Mouse (Mus musculus) erythroblast, embryonic 14.5 days (primary cell): ENCODE measurements around the gene Oxa1l. TPM values are rescaled to one million over a fixed set of nuclear protein-coding genes. Genes with fewer than 3 reads are reported as not detected.

Experiments
- H3K27me3 ChIP-seq: 2 replicates; pipeline ENCODE4 v1.6.1; 2012; ENCODE audit warnings: inconsistent platforms; ENCODE audit not compliant: control insufficient read depth
- H3K36me3 ChIP-seq: 2 replicates; pipeline ENCODE4 v1.6.1; 2012; ENCODE audit warnings: mild to moderate bottlenecking, inconsistent platforms; ENCODE audit not compliant: control insufficient read depth
- H3K4me1 ChIP-seq: 2 replicates; pipeline ENCODE4 v1.6.1; 2012; ENCODE audit warnings: inconsistent platforms; ENCODE audit not compliant: control insufficient read depth
- H3K4me3 ChIP-seq: replicated peaks from 2 replicates; pipeline ENCODE3; 2012; ENCODE audit warnings: moderate library complexity, mild to moderate bottlenecking, inconsistent platforms
- H3K9me3 ChIP-seq: 2 replicates; pipeline ENCODE4 v1.6.1; 2012; ENCODE audit warnings: low read length, inconsistent platforms, mixed read lengths; ENCODE audit not compliant: control insufficient read depth
- GATA1 ChIP-seq: IDR thresholded peaks from 2 replicates; pipeline ENCODE4 v1.6.1; 2012; ENCODE audit warnings: low read length, inconsistent platforms, mixed read lengths
- TAL1 ChIP-seq: IDR thresholded peaks from 3 replicates; pipeline ENCODE4 v1.6.1; 2012; ENCODE audit warnings: low read length, inconsistent platforms, mixed read lengths
- polyA plus RNA-seq: library from polyadenylated mRNA; stranded (reverse); fragments of >175 nt; gene quantifications from 2 replicates; pipeline ENCODE4 v1.2.3, GENCODE M21; 2012

Oxa1l gene
- polyA plus RNA-seq, 1 experiment: 6.8 TPM

GRCm38 (mm10) chr14:54382641-54383040 is 22.0 kb downstream of the Oxa1l start:
- H3K4me1 ChIP-seq: no peaks in the 10 kb centered on the region

GRCm38 (mm10) chr14:54383355-54383771 is 22.7 kb downstream of the Oxa1l start:
- TF ChIP-seq TAL1 (no peak), GATA1 (no peak)
- Histone ChIP-seq H3K4me1 (no peaks in the 10 kb centered on the region), H3K4me3 (no peak overlapping the region), H3K36me3 (no peaks in the 10 kb centered on the region), H3K27me3 (no peaks in the 10 kb centered on the region), H3K9me3 (no peaks in the 10 kb centered on the region)

More at GRCm38 (mm10) chr14:54382641-54383040, 22.0 kb downstream of the Oxa1l start:
- Histone ChIP-seq H3K36me3 (no peaks in the 10 kb centered on the region; the same call in 1 of the 2 replicates), H3K9me3 (no peaks in the 10 kb centered on the region), H3K27me3 (no peaks in the 10 kb centered on the region), H3K4me3 (no peak overlapping the region)
- TF ChIP-seq TAL1: no peak

GRCm38 (mm10) chr14:54384396-54384795 is 23.8 kb downstream of the Oxa1l start:
- TF ChIP-seq GATA1: no peak
- no peak for TF ChIP-seq TAL1
- H3K27me3 ChIP-seq: no peaks in the 10 kb centered on the region
- H3K4me3 ChIP-seq: no peak overlapping the region
- H3K9me3 ChIP-seq: no peaks in the 10 kb centered on the region
- no peaks in the 10 kb centered on the region for H3K36me3 ChIP-seq
- no peaks in the 10 kb centered on the region for H3K4me1 ChIP-seq

- Histone ChIP-seq H3K27me3 (no peaks in the 10 kb centered on the region), H3K36me3 (no peaks in the 10 kb centered on the region), H3K4me3 (no peak overlapping the region), H3K4me1 (no peaks in the 10 kb centered on the region), H3K9me3 (no peaks in the 10 kb centered on the region)
- TF ChIP-seq GATA1 (no peak), TAL1 (no peak)
Measured at GRCm38 (mm10) chr14:54385968-54386618, 25.5 kb downstream of the Oxa1l start.

GRCm38 (mm10) chr14:54387546-54387945 is 26.9 kb downstream of the Oxa1l start:
- H3K4me3 ChIP-seq: no peak overlapping the region
- no peaks in the 10 kb centered on the region for H3K27me3 ChIP-seq
- no peaks in the 10 kb centered on the region for H3K36me3 ChIP-seq
- no peaks in the 10 kb centered on the region for H3K4me1 ChIP-seq
- H3K9me3 ChIP-seq: no peaks in the 10 kb centered on the region
- TF ChIP-seq TAL1 (no peak), GATA1 (no peak)

GRCm38 (mm10) chr14:54390843-54391242 is 30.2 kb downstream of the Oxa1l start:
- Histone ChIP-seq H3K9me3 (no peaks in the 10 kb centered on the region), H3K36me3 (no peaks in the 10 kb centered on the region), H3K27me3 (no peaks in the 10 kb centered on the region), H3K4me3 (no peak overlapping the region), H3K4me1 (no peaks in the 10 kb centered on the region)
- TF ChIP-seq TAL1: no peak
- no peak for TF ChIP-seq GATA1

- H3K4me1 ChIP-seq: no peaks in the 10 kb centered on the region
- H3K36me3 ChIP-seq: no peaks in the 10 kb centered on the region
- no peaks in the 10 kb centered on the region for H3K9me3 ChIP-seq
- TF ChIP-seq GATA1: no peak
- TF ChIP-seq TAL1: no peak
- H3K4me3 ChIP-seq: no peak overlapping the region
- H3K27me3 ChIP-seq: no peaks in the 10 kb centered on the region
Measured at GRCm38 (mm10) chr14:54393794-54394193, 33.2 kb downstream of the Oxa1l start.

- H3K9me3 ChIP-seq: no peaks in the 10 kb centered on the region
- no peaks in the 10 kb centered on the region for H3K4me1 ChIP-seq
- no peak overlapping the region for H3K4me3 ChIP-seq
- no peaks in the 10 kb centered on the region for H3K36me3 ChIP-seq
- H3K27me3 ChIP-seq: no peaks in the 10 kb centered on the region
- TF ChIP-seq GATA1 (no peak), TAL1 (no peak)
Measured at GRCm38 (mm10) chr14:54394309-54394708, 33.7 kb downstream of the Oxa1l start.

GRCm38 (mm10) chr14:54396685-54397084 is 36.1 kb downstream of the Oxa1l start:
- Histone ChIP-seq H3K4me1 (no peaks in the 10 kb centered on the region), H3K27me3 (no peaks in the 10 kb centered on the region)
- no peak for TF ChIP-seq GATA1
- TF ChIP-seq TAL1: no peak

More at GRCm38 (mm10) chr14:54396685-54397084, 36.1 kb downstream of the Oxa1l start:
- H3K9me3 ChIP-seq: no peaks in the 10 kb centered on the region
- H3K4me3 ChIP-seq: no peak overlapping the region
- H3K36me3 ChIP-seq: no peaks in the 10 kb centered on the region
